Mouse (Mus musculus) ovary, postnatal 36 days (tissue): ENCODE measurements at regions not wholly inside any gene's neighbourhood (a gene's known extent, or its start where the extent isn't known, plus 50 kb on each side); places are given as distances from the start of the nearest gene placed in this dataset.

Experiments
- DNase-seq: peaks from one replicate; pipeline ENCODE4 v3.0.0; 2022; ENCODE audit warnings: low spot score, mixed read lengths

- no peak for DNase-seq
Measured at GRCm38 (mm10) chr8:87270525-87271187, 201.8 kb downstream of the Cbln1 start.

DNA sequence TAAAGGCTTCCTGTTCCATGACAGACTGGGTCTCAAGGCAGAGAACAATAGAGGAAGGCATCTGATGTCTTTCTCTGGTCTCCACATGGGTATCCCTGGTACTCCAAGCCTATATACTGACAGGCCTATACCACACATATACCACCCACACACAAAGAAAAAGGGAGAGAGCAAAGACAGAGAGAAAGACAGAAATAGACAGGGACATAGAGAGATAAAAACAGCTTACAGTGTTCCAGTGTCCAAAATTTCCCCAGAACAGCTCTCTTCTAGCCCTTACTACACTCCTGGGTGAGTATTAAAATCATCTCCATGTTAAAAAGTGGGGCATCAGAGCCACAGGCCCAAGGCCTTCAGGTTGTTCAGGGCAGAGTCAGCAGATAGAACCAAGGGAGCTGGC is 204.2 kb downstream of the Cbln1 start:
- DNase-seq: no peak

DNA sequence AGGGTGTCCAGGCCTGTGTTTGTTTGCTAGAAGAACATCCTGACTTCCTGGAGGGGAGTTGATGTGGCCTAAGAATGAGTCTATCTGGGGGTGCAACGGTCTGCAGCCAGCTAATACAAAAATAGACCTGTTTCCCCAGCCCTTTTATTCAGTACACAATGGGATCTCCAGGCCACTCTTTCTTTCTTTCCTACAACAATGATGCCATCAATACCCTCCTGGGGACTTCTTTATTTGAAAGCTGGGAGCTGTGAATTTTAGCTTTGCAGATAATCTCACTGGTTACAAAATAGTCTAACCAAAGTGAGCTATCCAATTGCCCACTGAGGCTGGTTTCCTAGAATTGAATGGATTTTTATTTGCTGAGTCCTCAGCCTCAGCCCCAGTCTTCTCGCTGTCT is 207.4 kb downstream of the Cbln1 start:
- no peak for DNase-seq

DNA sequence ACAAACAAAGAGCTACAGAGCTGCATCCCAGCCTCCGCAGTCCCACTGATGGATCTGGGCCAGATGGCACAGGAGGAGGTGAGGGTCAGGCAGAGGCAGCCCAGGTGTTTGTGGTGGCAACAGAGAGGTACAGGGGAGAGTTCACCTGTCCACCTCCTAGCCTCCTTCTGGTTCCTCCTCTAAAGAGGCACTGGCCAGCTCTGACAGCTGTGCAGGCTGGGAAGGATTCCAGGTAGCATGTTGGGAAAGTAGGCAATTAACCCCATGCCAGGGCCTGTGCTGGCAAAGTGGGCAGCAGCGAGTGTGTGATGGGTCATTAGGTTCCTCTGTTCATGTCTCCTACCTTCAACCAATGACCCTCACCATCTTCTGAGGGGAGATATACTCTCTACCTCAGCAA is 212.1 kb downstream of the Cbln1 start:
- DNase-seq: no peak

DNA sequence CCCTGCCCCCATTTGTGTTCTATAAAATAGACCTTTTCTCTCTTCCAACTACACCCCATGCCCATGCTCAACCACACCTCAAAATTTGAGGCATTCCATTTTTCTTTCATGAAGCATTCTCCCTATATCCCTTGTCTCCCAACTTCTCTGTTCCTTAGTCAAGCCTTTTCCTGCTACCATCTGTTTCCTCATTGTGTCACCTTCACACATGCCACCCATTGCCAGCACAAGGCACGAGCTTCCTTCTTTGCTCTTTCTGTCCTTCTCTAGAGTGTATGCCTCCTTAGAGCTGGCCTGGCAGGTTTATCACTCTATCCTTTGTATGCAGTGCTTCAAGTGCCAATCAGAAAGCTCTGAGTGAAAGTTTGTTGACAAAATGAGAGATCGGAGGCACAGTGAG is 229.7 kb downstream of the Cbln1 start:
- DNase-seq: no peak

DNA sequence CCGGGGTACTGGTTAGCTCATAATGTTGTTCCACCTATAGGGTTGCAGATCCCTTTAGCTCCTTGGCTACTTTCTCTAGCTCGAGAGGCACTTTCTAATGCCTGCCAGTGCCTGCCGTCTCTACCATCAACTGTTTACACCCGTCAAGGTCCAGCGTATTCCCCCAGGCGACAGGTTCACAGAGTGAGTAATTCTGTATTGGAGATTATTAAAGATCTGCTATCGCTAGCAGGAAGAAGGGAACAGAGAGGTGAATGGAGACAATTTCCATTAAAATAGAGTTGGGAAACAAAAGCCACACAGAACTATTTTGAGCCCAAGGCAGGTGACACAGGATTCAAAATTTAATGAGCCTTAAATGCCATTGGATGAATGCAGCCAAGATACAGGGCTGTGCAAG is 235.2 kb downstream of the Cbln1 start:
- DNase-seq: no peak

DNA sequence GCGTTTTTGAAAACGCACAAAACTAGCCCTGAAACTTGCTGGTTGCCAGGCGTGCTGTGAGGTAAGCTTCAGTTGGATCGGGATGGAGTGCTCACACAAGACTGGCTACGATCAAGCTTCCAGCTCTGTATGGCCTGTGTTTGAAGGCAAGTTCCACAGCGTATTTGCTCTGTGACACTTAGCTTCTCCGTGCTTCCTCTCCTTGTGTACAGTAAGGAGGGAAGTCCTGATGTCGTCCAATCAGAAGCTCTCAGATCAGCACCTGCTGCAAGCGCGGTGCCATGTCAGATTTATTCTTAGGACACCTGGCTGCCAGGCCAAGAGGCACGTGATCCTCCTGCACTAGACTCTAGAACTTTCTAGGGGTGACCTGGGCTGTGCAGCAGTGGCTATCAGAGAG is 236.0 kb downstream of the Cbln1 start:
- no peak for DNase-seq

DNA sequence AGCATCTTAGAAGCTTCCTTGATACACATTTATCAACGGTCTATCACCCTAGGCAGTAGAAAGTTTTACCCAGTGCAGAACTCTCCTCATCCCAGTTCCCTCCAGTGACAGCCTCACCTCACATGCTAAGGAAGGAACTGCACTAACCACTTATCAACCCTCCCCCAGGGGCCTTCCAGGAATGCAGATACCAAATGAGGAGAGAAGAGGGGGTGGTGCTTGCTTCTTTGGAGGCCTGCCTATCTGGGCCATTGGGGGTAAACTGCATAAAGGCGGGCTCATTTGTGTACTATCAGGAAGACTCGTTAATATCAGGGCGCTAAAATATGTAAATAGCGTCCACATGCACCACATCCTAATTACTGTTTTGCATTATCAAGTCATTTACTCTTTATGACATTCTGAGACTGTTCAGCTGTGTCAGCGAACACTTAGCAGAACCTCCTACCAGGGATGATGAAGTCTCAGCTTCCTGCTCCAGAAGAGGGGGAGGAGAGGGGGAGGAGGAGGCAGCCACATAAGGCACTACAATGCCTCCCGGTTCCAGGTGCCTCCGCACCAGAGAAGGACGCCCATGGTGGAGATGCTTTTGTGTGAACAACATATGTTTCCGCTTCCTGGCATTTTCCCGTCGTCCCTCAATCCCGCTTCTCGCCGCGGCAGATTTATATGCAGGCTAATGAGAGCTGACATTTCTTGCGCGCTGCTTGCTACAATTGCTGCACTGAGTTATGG is 236.9 kb downstream of the Cbln1 start:
- DNase-seq: no peak

- DNase-seq: no peak
Measured at GRCm38 (mm10) chr8:87234336-87234735, 238.1 kb downstream of the Cbln1 start.

DNA sequence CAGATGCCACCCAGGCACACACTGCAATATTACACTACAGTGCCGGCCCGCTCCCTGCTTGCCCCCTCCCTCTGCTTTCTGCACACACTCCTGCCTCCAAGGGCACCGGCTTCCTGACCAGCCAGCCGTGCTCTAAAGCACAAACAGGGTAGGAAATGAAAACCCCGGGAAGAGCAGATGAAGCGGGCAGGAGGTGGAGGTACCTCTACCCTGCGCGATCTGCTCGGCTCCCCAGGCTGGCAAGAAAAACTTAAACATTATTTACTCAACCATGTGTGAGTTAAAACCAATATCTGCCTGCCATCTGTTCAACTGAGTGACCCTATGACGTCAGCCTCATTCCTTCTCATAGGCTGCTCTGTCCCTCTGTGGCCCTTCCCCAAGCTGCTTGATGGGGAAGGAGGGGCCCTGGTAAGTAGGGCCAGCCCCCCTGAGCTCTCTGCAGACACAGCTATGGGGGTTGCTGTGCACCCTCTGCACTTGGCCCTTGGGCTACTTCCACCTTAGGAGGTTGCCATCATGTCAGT is 238.5 kb downstream of the Cbln1 start:
- no peak for DNase-seq

DNA sequence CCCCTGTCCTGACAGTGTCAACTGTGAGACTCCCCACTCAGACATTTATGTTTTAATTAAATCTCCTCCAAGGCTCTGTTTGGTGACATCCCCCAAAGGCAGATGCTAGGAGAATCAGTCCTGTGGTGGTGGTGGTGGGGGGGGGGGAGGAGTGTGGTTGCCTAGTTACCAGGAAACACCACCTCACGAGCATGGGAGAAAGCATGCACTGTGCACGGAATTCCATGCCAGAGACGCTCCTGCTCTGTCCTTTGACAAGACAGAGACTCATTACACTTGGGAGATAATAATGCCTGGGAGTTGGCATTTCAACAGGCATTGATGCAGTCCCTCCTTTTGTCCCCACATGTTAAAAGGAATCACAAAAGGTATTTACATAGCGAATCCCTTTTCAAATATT is 240.6 kb downstream of the Cbln1 start:
- DNase-seq: no peak

GRCm38 (mm10) chr8:87230096-87230495 is 242.3 kb downstream of the Cbln1 start:
- DNase-seq: no peak

DNA sequence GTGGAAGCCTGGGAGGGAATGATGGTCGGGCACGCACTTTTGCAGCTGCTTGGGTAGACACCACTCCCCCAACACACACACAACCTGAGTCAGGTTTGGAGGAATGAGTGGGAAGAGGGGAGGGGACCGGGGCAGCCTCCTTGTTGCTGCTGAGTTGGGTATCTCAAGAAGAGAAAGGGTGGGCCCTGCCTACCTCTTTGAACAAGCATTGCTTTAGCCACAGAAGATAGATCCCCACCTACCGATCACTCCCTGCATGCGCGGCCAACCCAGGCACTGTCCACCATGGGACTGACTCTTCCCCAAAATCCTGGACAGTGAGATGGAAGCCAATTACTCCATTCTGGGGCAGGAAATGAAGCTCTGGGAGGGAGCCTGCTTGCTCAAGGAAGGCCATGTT is 243.2 kb downstream of the Cbln1 start:
- DNase-seq: no peak

- DNase-seq: no peak
Measured at GRCm38 (mm10) chr8:87228777-87229176, 243.6 kb downstream of the Cbln1 start.

DNA sequence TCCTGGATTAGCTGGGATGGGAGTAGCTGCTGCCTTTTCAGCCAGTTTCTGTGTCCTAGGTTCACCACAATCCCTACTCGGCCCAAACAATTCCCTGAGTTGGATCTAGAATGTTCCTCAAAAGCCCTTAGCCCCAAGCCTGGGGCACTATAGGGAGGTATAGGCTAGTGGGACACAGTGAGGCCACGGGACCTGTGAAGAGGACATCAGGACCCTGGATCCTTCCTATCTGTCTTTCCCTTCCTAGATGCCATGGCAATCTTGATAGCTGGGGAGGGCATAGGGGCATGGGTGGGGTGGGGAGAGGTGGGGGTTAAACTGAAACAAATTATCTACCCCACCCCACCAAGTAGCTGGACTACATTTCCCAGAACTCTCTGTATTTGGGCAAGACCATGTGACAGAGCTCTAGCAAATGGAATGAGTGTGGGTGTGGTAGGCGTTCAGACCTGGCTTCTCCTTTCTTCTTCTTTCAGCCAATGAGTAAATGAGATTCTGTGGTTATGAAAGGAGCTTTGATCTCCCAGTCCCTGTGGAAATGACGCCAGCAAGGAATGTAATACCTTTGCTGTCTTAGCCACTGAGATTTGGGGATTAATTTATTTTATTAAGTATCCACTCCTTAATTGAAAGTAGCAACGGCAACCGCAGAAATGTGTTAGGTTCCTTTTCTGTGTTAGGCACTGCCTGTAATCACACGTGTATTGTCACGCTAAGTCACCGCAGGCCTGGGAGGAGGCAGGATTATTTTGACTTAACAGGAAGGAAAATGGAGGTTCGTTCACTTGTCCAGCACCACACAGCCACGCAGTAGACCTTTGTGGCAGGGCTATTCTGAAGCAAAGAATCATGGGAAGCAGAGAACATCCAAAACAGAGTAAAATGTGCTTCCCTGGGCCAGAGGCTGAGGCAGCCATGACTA is 246.6 kb downstream of the Cbln1 start:
- no peak for DNase-seq

- no peak for DNase-seq
Measured at GRCm38 (mm10) chr8:87220581-87220980, 251.8 kb downstream of the Cbln1 start.

DNA sequence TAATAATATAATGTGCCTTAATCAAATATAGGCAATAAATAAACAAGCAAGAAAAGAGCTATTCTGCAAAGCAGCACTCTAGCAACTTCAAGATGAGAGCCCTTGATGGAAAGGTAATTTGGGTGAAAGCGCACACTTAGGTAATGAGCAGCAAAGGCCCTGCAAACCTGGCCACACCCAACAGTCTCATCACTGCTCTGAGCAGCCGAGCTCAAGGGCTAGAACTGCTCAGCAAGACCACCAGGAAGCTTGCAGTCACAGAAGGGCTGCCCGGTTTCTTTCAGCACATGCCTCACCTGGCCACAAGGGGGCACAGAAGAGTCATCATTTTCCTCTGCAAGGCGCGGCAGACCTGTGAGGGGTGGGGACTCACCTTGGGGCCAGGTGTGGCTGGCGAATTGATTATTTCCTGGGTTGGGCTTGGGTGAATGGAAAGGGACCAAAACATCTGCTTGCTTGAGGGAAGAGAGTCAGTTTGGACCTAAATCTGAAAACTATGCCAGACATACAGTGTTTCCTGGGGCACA is 253.4 kb downstream of the Cbln1 start:
- DNase-seq: no peak

GRCm38 (mm10) chr8:87214962-87215361 is 257.4 kb downstream of the Cbln1 start:
- no peak for DNase-seq

DNA sequence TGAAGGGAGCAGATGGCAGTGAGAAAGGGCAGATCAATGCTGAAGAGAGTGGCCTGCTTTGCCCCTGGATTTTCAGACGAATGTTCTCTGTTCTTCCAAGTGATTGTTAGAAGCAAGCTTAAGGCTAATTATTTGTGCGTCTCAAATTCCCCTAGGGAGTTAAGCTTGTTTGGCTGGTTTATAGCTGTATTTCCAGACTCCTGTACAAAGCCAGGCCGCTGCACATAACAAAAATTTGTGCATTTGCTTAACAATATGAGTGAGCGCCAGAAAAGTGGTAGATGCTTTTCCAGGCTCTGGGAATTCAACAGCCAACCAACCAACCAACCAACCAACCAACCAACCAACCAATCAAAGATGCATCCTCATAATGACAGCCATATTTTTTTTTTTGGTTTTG is 261.9 kb downstream of the Cbln1 start:
- no peak for DNase-seq

GRCm38 (mm10) chr8:87209295-87209694 is 263.1 kb downstream of the Cbln1 start:
- no peak for DNase-seq

GRCm38 (mm10) chr8:87208036-87208435 is 264.4 kb downstream of the Cbln1 start:
- no peak for DNase-seq

DNA sequence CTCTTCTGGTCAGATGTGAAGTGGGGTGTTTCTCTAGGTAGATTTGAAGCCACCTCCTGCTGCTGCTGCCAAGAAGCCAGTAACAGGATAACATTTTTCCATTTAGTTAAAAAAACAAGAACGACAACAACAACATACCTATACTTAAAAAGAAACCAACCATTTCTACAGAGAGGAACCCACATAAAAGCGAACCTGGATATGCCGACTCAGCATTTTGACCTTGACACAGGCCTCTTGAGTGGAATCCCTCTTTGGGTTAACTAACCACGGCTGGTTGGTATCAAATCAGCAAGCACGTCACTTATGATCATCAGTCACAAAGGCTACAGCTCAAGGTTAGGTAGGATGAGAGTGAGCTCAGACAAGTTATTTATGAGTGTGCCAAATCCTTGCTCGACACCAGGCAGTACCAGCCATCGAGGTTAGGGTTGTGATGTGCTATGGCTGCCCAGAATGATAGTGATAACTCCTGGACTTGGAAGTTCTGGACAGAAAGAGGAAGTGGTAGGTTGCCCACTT is 269.7 kb downstream of the Cbln1 start:
- no peak for DNase-seq
